In the genomic region with DNA sequence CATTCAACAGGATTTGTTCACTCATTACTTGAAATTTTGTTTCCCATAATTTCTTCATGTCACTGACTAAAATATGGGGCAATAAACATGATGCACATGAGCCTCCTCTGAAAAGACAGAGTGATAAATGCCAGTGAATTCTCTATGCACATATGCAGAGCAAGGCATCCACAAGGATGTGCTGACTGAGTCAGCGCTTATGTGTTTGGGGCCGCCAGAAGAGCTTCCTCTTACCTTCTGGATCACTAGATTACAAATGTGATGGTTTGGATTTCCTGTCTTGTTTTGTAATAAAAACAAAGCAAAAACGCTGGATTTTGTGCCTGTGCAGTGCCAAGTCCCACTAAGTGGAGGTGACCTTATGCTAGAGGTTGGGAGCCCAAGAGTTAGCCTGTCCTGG, we compare ENCODE assay signal across 16 mouse cellular contexts. TPM values are rescaled to one million over a fixed set of nuclear protein-coding genes. Genes with fewer than 3 reads are reported as not detected.
"Had no signal": no experiment of that assay in that cellular context is flagged by ENCODE, and none has a peak within 500 bp of the region (broad histone marks: within the 10 kb centered on the region; RNA-seq: fewer than 3 reads in every experiment).

No protein-coding gene starts in this region.

- H3K27ac ChIP-seq: neural tube, embryonic 15.5 days; stomach, embryonic 15.5 days; stomach, postnatal 0 days had no signal

- H3K36me3 ChIP-seq: stomach, embryonic 15.5 days had no signal

- H3K4me3 ChIP-seq: neural tube, embryonic 15.5 days; stomach, embryonic 15.5 days had no signal

- H3K9ac ChIP-seq: neural tube, embryonic 15.5 days; stomach, embryonic 15.5 days had no signal

- DNase-seq: retina, postnatal 1 day; right cerebral cortex, adult 18-20 months; right cerebral cortex, postnatal 14 days; right cerebral cortex, postnatal 25 days; right cerebral cortex, postnatal 4 days; spleen, adult 18-20 months; thymus, adult 18-20 months; thymus, adult 2 months; thymus, postnatal 14 days; thymus, postnatal 25 days; thymus, postnatal 36 days; thymus, postnatal 4 days had no signal

- H3K27me3 ChIP-seq: neural tube, embryonic 15.5 days; stomach, embryonic 15.5 days had no signal

- H3K4me2 ChIP-seq: neural tube, embryonic 15.5 days; stomach, embryonic 15.5 days had no signal

- H3K9me3 ChIP-seq: neural tube, embryonic 15.5 days; stomach, embryonic 15.5 days had no signal

- H3K4me1 ChIP-seq: neural tube, embryonic 15.5 days; stomach, embryonic 15.5 days had no signal

RNA-seq across cellular contexts. Expression of a gene that starts 22.0 kb away (rescaled TPM):
- total RNA-seq: neutrophil, adult 5-6 weeks had no signal
